Mouse (Mus musculus) retina, postnatal 7 days (tissue): ENCODE data around the gene 1700028K03Rik.
A peak's percentile ranks its signal among the peaks of the same experiment; 100 is the strongest.

Experiments used
- DNase-seq: peaks from one replicate; pipeline ENCODE4 v3.0.0-alpha.2; 2012; ENCODE audit warnings: low read depth, low spot score

1700028K03Rik gene

GRCm38 (mm10) chr5:107534581-107534980, at the start of gene 1700028K03Rik:
Gene 1700028K03Rik (plus strand): TSS chr5:107534709.
- no peak for DNase-seq

GRCm38 (mm10) chr5:107488996-107489395, 45.5 kb upstream of the 1700028K03Rik start:
- DNase-seq, result no peak

GRCm38 (mm10) chr5:107491036-107491435, 43.5 kb upstream of the 1700028K03Rik start:
- no peak for DNase-seq

- no peak for DNase-seq
These were observed 42.0 kb upstream of the 1700028K03Rik start for GRCm38 (mm10) chr5:107492471-107492870.

GRCm38 (mm10) chr5:107494759-107495158, 39.8 kb upstream of the 1700028K03Rik start:
- no peak for DNase-seq

GRCm38 (mm10) chr5:107496047-107496446, 38.5 kb upstream of the 1700028K03Rik start:
- no peak for DNase-seq

- peak; percentile 16 for DNase-seq
These were observed 36.7 kb upstream of the 1700028K03Rik start for GRCm38 (mm10) chr5:107497519-107498501.

- DNase-seq, result no peak
These were observed 35.7 kb upstream of the 1700028K03Rik start for GRCm38 (mm10) chr5:107498806-107499310.

GRCm38 (mm10) chr5:107499891-107500535, 34.5 kb upstream of the 1700028K03Rik start:
- no peak for DNase-seq

- DNase-seq, result no peak
These were observed 33.8 kb upstream of the 1700028K03Rik start for GRCm38 (mm10) chr5:107500741-107501140.

- DNase-seq, result no peak
These were observed 27.2 kb upstream of the 1700028K03Rik start, which contains the start of gene Gm42669 for GRCm38 (mm10) chr5:107507321-107507720. Gene Gm42669 (plus strand): TSS chr5:107507621.

- DNase-seq, result no peak
These were observed 24.0 kb upstream of the 1700028K03Rik start for GRCm38 (mm10) chr5:107510503-107510902.

- DNase-seq, result no peak
These were observed 23.2 kb upstream of the 1700028K03Rik start for GRCm38 (mm10) chr5:107511326-107511725.

GRCm38 (mm10) chr5:107513583-107513982, 20.9 kb upstream of the 1700028K03Rik start:
- DNase-seq, result no peak

GRCm38 (mm10) chr5:107515453-107515852, 19.1 kb upstream of the 1700028K03Rik start:
- no peak for DNase-seq

- no peak for DNase-seq
These were observed 18.4 kb upstream of the 1700028K03Rik start for GRCm38 (mm10) chr5:107516087-107516486.

GRCm38 (mm10) chr5:107518602-107519001, 15.9 kb upstream of the 1700028K03Rik start:
- no peak for DNase-seq

GRCm38 (mm10) chr5:107521386-107521785, 13.1 kb upstream of the 1700028K03Rik start:
- DNase-seq, result no peak

GRCm38 (mm10) chr5:107521897-107522296, 12.6 kb upstream of the 1700028K03Rik start:
- DNase-seq, result no peak

GRCm38 (mm10) chr5:107524281-107524680, 10.2 kb upstream of the 1700028K03Rik start:
- DNase-seq, result no peak

GRCm38 (mm10) chr5:107528856-107529255, 5.7 kb upstream of the 1700028K03Rik start:
- DNase-seq, result no peak

GRCm38 (mm10) chr5:107533590-107533989, 919 bp upstream of the 1700028K03Rik start:
- no peak for DNase-seq
